Mouse (Mus musculus) small intestine, adult 2 months (tissue): ENCODE results near the gene Smarca1. TPM values are rescaled to one million over a fixed set of nuclear protein-coding genes. Genes with fewer than 3 reads are reported as not detected.
A peak's percentile ranks its signal among the peaks of the same experiment; 100 is the strongest.

Source experiments
- H3K27ac ChIP-seq: fragments of 200-500 bp; 2 replicates; pipeline ENCODE4 v1.5.1; 2012; ENCODE audit warnings: low read depth, low read length, control low read depth, inconsistent platforms; ENCODE audit not compliant: insufficient read depth
- H3K27me3 ChIP-seq: fragments of 200-500 bp; 2 replicates; pipeline ENCODE4 v1.6.1; 2012; ENCODE audit warnings: mild to moderate bottlenecking, moderate library complexity, low read length, inconsistent platforms; ENCODE audit not compliant: control insufficient read depth, insufficient read depth
- H3K36me3 ChIP-seq: fragments of 200-500 bp; 2 replicates; pipeline ENCODE4 v1.6.1; 2012; ENCODE audit warnings: mild to moderate bottlenecking, low read length, control low read depth, inconsistent platforms; ENCODE audit not compliant: control insufficient read depth, insufficient read depth
- H3K4me1 ChIP-seq: fragments of 200-500 bp; 2 replicates; pipeline ENCODE4 v1.6.1; 2012; ENCODE audit warnings: low read length, inconsistent platforms, mixed read lengths; ENCODE audit not compliant: control insufficient read depth, insufficient read depth, insufficient read length
- H3K4me3 ChIP-seq: fragments of 200-500 bp; 2 replicates; pipeline ENCODE4 v1.5.1; 2012; ENCODE audit warnings: low read depth, mild to moderate bottlenecking, control low read depth, inconsistent platforms, low read length, moderate library complexity
- CTCF ChIP-seq: fragments of 200-500 bp; IDR thresholded peaks from 2 replicates; pipeline ENCODE4 v1.5.1; 2012; ENCODE audit warnings: low read depth, mild to moderate bottlenecking, control low read depth, inconsistent platforms, low read length, moderate library complexity, mixed read lengths; ENCODE audit not compliant: insufficient replicate concordance, insufficient read length; ENCODE audit errors: extremely low read depth
- POLR2A ChIP-seq: fragments of 200-500 bp; IDR thresholded peaks from 2 replicates; pipeline ENCODE4 v1.6.1; 2012; ENCODE audit warnings: low read depth, mild to moderate bottlenecking, control low read depth, inconsistent platforms, low read length, moderate library complexity
- WGBS: fragments of 180-500 bp; shearing (Covaris S2); methylation state at CpG from one replicate; pipeline ENCODE4 v1.1.7; 2018; 5-methylcytosine and 5-hydroxymethylcytosine counted together
- polyA plus RNA-seq: library from polyadenylated mRNA; depleted of rRNA; stranded (reverse); fragments of >200 nt; gene quantifications from 2 replicates; pipeline ENCODE4 v1.2.3, GENCODE M21; 2012

Smarca1 gene
- polyA plus RNA-seq, 1 experiment = 0.06 TPM

DNA sequence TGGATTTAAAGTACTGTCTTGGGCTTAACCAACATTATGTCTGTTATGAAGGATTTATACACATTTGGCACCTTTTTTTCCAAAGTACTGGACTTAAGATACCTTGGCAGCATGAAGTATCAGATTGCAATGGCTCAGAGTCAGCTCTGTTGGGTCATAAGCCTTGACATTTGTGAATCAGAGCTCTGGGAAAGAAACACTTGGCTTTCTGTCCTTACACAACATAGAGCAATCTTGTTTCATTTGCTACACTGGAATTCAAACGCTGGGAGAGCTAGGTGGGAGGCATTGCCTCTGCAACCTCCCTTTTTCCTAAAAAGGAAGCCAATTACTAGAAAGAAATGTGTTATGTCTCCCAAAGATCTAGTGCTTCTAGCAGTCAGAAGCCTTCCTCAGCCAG is 24.1 kb upstream of the Smarca1 start:
- Histone ChIP-seq H3K4me1 (no peaks in the 10 kb centered on the region), H3K4me3 (no peak overlapping the region), H3K27ac (no peak overlapping the region), H3K27me3 (no peaks in the 10 kb centered on the region), H3K36me3 (no peaks in the 10 kb centered on the region)
- TF ChIP-seq POLR2A = no peak
- TF ChIP-seq CTCF = no peak
- WGBS = 58% methylated on average over 1 of the region's 1 CpGs

DNA sequence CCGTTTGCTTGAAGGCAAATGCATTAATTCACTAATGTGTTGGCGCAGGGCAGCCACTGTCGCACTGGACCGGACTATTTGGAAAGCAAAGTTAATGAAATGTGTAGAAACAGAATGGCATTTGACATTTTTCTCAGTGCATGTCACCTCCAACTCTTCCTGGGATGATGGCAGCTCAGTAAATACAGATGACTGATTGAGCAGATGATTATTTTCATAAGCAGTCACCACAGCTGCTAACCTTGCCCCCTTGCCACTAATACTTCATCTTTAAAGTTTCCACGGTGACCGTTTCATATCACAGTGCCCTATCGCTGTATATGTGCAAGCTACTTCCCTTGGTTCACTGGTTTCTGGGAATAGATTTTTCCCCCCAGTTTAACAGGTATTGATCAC is 20.8 kb upstream of the Smarca1 start:
- TF ChIP-seq CTCF (no peak), POLR2A (no peak)
- Histone ChIP-seq H3K4me3 (no peak overlapping the region), H3K36me3 (no peaks in the 10 kb centered on the region), H3K4me1 (no peaks in the 10 kb centered on the region), H3K27me3 (no peaks in the 10 kb centered on the region), H3K27ac (no peak overlapping the region)
- 68% methylated on average over 7 of the region's 7 CpGs for WGBS

DNA sequence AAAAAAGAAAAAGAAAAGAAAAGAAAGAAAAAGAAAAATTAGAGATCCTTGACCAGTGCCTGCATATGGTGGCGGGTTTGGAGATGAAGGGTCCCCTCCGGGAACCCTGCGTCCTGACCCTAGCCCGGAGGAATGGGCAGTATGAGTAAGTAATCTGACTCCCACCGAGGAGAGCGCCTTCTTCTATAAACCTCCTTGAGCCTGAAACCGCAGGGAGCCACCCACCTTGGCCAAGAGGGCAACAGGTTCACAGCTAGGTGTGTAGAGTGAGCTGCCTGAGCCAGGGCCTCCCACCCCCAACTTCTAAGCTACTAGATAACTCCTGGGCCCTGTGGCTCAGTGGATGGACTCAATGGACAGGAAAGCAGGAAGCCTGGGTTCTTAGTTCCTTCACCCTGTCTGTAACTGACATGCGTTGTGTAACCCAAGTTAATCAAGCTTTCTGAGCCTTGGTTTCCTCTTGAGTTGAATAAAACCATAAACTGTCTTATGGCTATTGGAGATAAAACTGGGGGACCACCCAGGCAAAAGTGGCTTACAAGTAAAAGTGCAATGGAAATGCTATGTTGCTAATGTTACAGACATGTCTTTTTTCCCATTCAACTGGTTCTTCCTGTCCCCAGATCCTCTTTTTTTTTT is 20.2 kb upstream of the Smarca1 start:
- Histone ChIP-seq H3K4me1 (no peaks in the 10 kb centered on the region), H3K4me3 (peak overlapping the region; percentile 99), H3K36me3 (no peaks in the 10 kb centered on the region), H3K27me3 (no peaks in the 10 kb centered on the region), H3K27ac (no peak overlapping the region)
- 13% methylated on average over 8 of the region's 8 CpGs for WGBS
- no peak for TF ChIP-seq CTCF
- no peak for TF ChIP-seq POLR2A

DNA sequence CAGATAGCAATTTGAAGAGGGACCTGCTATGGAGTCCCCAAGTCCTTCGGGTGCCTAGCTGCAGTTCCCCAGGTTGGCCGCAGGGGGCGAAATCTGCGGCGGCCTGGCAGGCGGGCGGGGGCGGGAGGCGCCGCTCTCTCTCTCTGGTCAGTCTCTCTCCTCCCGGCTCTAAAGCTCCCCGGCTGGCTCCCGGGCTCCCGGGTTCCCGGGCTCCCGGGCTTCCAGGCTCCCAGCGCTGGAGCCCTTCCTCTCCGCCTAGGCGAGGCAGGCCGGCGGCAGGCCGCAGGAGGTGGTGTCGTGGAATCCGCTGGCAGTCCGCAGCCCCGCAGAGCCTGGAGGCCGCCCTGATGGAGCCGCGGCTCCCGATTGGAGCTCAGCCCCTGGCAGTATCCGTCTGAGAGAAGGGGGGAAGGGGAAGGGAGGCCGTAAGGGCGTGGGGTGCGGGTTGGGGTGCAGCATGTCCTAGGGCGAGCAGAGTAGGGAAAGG is 19.6 kb upstream of the Smarca1 start, which contains the start of gene Ocrl:
Gene Ocrl (plus strand): TSS at position 82 of the 487 bp plus-strand sequence.
- Histone ChIP-seq H3K4me3 (peak within 1 kb of the TSS; percentile 99), H3K4me1 (no peaks in the 10 kb centered on the region), H3K27me3 (no peaks in the 10 kb centered on the region), H3K36me3 (no peaks in the 10 kb centered on the region), H3K27ac (no peak within 1 kb of the TSS)
- WGBS = 5% methylated on average over 25 of the region's 35 CpGs
- no peak for TF ChIP-seq POLR2A
- peak; percentile 58 for TF ChIP-seq CTCF

DNA sequence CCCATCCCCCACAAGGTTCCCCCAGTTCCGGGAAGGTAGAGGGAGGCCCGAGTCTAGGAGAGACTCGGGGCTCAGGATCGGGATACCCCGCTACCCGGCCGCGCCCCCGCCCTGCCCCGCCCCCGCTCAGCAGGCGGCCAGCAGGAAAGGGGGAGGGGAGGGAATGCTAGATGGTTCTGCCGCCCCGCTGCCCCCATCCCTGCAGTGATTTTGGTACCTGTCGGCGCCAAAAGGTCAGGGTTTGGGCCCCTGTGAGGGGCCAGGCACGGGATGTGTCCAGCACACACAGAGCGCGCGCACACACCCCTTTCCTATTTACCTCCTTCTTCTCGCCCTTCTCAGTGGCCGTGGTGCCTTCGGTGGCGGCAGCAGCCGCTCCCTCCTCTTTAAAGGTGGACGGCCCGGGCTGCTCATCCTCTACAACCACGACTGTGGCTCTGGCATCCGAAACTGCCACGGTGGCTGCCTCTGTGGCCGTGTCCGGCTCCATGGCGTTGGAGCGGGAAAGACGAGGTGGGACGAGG is 805 bp downstream of the Smarca1 start:
- WGBS = 10% methylated on average over 26 of the region's 36 CpGs
- Histone ChIP-seq H3K27me3 (peaks cover 5% of the 10 kb centered on the region), H3K27ac (no peak overlapping the region)

DNA sequence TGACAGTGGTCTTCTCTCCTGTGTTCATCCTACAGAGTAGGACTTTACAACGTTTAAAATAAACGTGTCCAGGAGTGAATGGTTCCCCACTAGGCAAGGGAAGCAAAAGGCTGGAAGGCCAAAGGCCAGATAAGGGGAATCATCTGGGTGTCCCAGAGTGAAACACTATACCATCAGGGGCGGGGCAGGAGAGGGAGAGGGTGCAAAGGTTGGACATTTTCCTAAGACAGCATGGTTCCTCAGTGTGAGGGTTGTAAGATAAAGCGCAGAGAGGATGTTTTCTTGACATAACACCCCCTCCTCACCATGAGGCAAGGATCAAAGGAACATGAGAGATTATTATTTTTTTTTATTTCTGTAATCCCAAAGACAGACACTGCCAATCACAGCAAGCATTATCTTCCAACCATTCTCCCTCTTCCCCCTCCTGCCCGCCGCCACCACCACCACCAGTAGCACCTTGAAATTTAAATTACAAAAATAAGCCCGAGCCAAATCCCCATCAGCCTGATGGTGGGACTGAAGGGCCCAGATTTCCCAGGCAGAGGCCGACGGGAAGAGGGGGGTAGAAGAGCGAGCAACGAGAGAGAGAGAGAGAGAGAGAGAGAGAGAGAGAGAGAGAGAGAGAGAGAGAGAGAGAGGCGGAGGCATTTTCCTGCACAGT is 1.4 kb downstream of the Smarca1 start:
- Histone ChIP-seq H3K27ac (no peak overlapping the region), H3K4me1 (no peaks in the 10 kb centered on the region), H3K36me3 (no peaks in the 10 kb centered on the region), H3K4me3 (peak overlapping the region; percentile 68), H3K27me3 (peaks cover 5% of the 10 kb centered on the region)
- WGBS = 20% methylated on average over 11 of the region's 12 CpGs
- TF ChIP-seq CTCF = no peak
- no peak for TF ChIP-seq POLR2A

More for the DNA sequence above, 805 bp downstream of the Smarca1 start:
- Histone ChIP-seq H3K4me1 (no peaks in the 10 kb centered on the region), H3K36me3 (no peaks in the 10 kb centered on the region), H3K4me3 (peak overlapping the region; percentile 68)
- TF ChIP-seq POLR2A (no peak), CTCF (no peak)

DNA sequence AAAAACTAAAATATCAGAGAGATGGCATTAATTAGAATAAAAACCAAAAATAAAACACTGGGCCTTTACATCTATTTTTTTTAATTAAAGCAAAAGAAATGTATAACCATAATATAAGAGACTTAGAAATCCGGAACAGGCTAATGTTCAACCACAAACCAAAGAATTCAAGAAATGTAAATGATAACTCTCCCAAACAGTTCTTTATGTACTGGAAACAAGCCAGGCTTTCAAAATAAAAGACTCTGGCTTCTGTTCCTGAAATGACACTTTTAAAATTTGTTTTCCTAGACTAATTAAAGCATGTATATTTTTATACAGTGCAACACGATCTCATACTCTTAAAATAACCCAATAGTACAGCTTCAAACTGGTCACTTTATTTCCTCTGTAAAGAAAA is 5.4 kb downstream of the Smarca1 start:
- H3K27ac ChIP-seq = no peak overlapping the region
- H3K4me1 ChIP-seq = no peaks in the 10 kb centered on the region
- H3K36me3 ChIP-seq = no peaks in the 10 kb centered on the region
- 47% methylated on average over 2 of the region's 2 CpGs for WGBS
- TF ChIP-seq CTCF (no peak), POLR2A (no peak)
- H3K27me3 ChIP-seq = peaks cover 3% of the 10 kb centered on the region
- H3K4me3 ChIP-seq = no peak overlapping the region

DNA sequence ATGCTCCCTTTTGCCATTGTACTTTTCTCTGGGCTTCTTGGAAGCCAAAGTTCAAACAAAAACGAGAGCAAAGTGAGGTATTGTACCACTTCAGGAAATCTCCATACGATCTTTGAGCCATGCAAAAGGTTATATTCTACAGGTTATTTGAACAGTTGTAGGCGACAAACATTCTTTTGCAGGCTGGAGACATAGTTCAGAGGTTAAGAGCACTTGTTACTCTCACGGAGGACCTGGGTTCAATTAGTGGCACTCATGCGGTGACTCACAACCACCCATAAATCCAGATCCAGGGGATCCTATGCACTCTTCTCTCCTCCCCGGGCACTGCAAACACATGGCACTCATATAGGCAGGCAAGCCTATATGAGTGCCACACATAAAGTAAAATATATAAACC is 10.0 kb downstream of the Smarca1 start:
- Histone ChIP-seq H3K4me3 (no peak overlapping the region), H3K27me3 (no peaks in the 10 kb centered on the region), H3K27ac (no peak overlapping the region), H3K4me1 (no peaks in the 10 kb centered on the region), H3K36me3 (no peaks in the 10 kb centered on the region)
- no peak for TF ChIP-seq CTCF
- TF ChIP-seq POLR2A = no peak
- 74% methylated on average over 6 of the region's 6 CpGs for WGBS
